Mouse (Mus musculus): ENCODE measurements around the gene Osgin1. TPM values are rescaled to one million over a fixed set of nuclear protein-coding genes. Genes with fewer than 3 reads are reported as not detected.

The Osgin1 gene
- polyA plus RNA-seq, 1 experiment from 2014 or later = 0.45 TPM

DNA sequence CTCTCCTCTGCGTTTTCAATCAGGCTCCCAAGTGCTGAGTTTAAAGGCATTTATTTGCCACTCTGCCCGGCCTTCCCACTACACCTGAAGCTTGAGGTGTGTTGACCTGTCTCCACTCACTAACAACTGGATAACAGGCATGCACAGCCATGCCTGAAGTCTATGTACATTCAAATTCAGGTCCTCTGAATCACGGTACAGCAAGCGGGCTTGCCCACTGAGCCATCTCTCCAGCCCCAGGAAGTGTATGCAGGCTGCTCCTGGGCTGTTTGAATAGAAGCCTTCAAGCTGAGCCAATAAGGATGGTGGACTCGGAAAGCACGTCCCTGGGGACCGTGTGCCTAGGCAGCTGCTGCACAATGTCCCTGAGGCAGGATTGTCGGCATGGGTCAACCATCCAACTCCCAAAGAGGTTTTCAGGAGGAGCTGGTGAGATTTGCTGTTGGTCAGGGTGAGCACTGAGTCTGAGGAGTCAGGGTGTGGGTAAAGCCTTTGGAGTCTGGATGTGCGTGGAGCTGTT is 12.3 kb upstream of the Osgin1 start:
- no peak overlapping the region for H3K4me3 ChIP-seq (ENCODE audit: low read depth, low read length)
- H3K9me3 ChIP-seq (replicated peaks; ENCODE audit: control insufficient read depth, low read length, poor library complexity, severe bottlenecking) = no peaks in the 10 kb centered on the region
- H3K9ac ChIP-seq (ENCODE audit: low read depth, low read length) = no peak overlapping the region
- H3K27ac ChIP-seq (ENCODE audit: low read length) = no peak overlapping the region
- no peaks in the 10 kb centered on the region for H3K36me3 ChIP-seq (ENCODE audit: control insufficient read depth, insufficient read depth, low read length)
- no peak for ATAC-seq
- no peaks in the 10 kb centered on the region for H3K27me3 ChIP-seq (ENCODE audit: control insufficient read depth, insufficient read depth, low read depth, low read length)
- 51% methylated on average over 9 of the region's 9 CpGs for WGBS
- no peaks in the 10 kb centered on the region for H3K4me1 ChIP-seq (ENCODE audit: control insufficient read depth, insufficient read depth, low read length)
- H3K4me2 ChIP-seq (ENCODE audit: low read length) = no peak overlapping the region

DNA sequence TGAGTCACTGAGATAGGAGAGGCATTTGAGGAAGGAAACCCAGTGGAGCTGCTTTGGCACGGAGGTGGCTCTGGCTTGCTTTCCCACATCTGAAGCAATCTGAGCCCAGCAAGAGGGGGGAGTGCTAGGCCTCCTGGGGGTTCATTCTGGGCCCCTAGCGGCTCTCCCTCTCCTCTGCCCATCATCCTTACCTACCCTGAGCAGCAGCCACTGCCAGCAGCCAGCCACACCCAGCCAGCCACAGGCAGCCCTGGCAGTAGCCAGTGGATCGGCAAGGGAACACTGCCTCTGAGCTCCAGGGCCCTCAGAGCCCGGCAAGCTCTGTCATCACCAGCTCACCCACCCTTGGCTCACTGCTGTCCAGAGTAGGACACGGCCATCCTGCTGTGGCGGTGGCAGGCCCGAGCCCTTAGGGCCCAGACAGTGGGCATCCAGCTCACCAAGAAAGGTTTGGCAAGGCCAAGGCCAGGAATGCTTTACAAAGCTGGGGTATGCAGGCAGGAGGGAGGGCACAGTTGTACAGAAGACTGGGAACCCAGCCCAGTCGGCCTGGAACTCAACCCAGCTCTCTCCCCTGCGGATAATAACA is 11.7 kb upstream of the Osgin1 start:
- no peak overlapping the region for H3K4me3 ChIP-seq (ENCODE audit: low read depth, low read length)
- H3K4me2 ChIP-seq (ENCODE audit: low read length) = no peak overlapping the region
- H3K9me3 ChIP-seq (replicated peaks; ENCODE audit: control insufficient read depth, low read length, poor library complexity, severe bottlenecking) = no peaks in the 10 kb centered on the region
- H3K27ac ChIP-seq (ENCODE audit: low read length) = no peak overlapping the region
- no peaks in the 10 kb centered on the region for H3K4me1 ChIP-seq (ENCODE audit: control insufficient read depth, insufficient read depth, low read length)
- no peaks in the 10 kb centered on the region for H3K36me3 ChIP-seq (ENCODE audit: control insufficient read depth, insufficient read depth, low read length)
- ATAC-seq = no peak
- H3K9ac ChIP-seq (ENCODE audit: low read depth, low read length) = no peak overlapping the region
- H3K27me3 ChIP-seq (ENCODE audit: control insufficient read depth, insufficient read depth, low read depth, low read length) = no peaks in the 10 kb centered on the region
- 59% methylated on average over 9 of the region's 9 CpGs for WGBS

DNA sequence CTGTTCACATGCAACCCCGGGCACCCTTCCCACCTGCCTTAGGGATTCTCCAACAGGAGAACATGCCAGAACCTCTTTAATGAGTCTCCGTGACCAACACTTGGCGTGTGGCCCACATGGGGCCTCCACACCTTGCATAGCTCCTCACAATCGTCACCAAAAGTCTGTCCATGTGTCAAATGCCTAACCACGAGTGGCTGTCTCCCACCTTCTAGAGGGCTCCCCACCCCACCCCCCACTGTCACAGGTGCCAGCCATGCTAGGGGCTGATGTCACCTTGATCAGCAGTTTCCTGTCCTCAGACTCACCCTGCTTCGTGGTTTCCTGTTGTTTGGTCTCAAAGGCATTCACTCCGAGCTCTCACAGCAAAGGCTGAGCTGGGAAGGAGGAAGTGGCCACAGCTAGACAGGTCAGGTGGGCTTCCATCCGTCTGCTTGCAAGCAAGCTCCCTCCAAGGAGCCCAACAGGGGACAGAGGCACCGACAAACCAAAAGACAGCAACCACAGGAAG is 10.2 kb upstream of the Osgin1 start:
- Histone ChIP-seq H3K27ac (ENCODE audit: low read length) (no peak overlapping the region), H3K4me1 (ENCODE audit: control insufficient read depth, insufficient read depth, low read length) (no peaks in the 10 kb centered on the region), H3K36me3 (ENCODE audit: control insufficient read depth, insufficient read depth, low read length) (no peaks in the 10 kb centered on the region), H3K27me3 (ENCODE audit: control insufficient read depth, insufficient read depth, low read depth, low read length) (no peaks in the 10 kb centered on the region), H3K4me3 (ENCODE audit: low read depth, low read length) (no peak overlapping the region), H3K4me2 (ENCODE audit: low read length) (no peak overlapping the region), H3K9ac (ENCODE audit: low read depth, low read length) (no peak overlapping the region), H3K9me3 (replicated peaks; ENCODE audit: control insufficient read depth, low read length, poor library complexity, severe bottlenecking) (no peaks in the 10 kb centered on the region)
- no peak for ATAC-seq
- 74% methylated on average over 9 of the region's 9 CpGs for WGBS

DNA sequence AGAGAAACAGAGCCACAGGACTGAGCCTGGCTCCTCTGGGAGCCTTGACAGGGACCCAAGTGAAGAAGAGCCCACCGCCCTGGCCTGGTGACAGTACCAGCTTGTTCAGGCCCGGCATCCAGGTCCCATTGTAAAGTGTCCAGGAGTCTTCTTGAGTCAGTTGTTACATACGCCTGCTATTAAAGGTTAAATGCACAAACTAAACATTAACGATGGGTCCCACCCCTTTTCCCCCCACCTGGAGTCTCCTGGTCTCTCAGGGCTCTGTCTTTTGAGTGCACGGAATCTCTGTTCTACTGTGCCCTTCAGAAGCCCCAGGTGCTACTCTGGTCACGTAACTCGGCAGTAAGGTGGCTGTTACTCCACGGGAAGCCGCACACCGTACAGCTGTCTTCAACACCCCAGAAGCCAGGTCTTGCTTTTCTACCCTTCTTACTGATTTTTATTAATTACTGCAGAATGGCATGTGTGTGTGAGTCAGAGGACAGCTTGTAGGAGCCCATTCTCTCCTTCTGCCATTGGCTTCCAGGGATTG is 9.7 kb upstream of the Osgin1 start:
- WGBS = 90% methylated on average over 10 of the region's 10 CpGs
- ATAC-seq = no peak
- H3K4me1 ChIP-seq (ENCODE audit: control insufficient read depth, insufficient read depth, low read length) = no peaks in the 10 kb centered on the region
- no peaks in the 10 kb centered on the region for H3K9me3 ChIP-seq (replicated peaks; ENCODE audit: control insufficient read depth, low read length, poor library complexity, severe bottlenecking)
- H3K9ac ChIP-seq (ENCODE audit: low read depth, low read length) = no peak overlapping the region
- no peaks in the 10 kb centered on the region for H3K27me3 ChIP-seq (ENCODE audit: control insufficient read depth, insufficient read depth, low read depth, low read length)
- no peak overlapping the region for H3K27ac ChIP-seq (ENCODE audit: low read length)
- no peak overlapping the region for H3K4me2 ChIP-seq (ENCODE audit: low read length)
- no peak overlapping the region for H3K4me3 ChIP-seq (ENCODE audit: low read depth, low read length)
- no peaks in the 10 kb centered on the region for H3K36me3 ChIP-seq (ENCODE audit: control insufficient read depth, insufficient read depth, low read length)

DNA sequence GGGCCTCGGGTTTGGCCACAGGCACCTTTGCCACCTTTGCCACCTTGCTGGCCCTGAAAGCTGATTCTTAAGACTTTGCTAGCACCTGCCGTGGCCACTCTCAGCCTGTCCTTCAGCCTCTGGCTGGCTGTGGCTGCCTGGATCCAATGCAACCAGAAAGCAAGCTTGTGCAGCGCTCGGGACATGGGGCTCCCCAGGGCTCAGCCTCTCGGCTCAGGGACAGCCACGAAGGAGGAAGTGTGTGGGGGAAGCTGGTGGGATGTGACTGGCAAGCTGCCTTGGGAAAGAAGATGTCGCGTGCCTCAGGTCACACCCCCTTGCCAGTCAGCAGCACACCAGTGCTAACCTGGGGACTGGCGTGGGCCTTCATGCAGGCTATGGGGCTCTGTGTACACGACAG is 9.2 kb upstream of the Osgin1 start:
- no peak overlapping the region for H3K4me3 ChIP-seq (ENCODE audit: low read depth, low read length)
- WGBS = 86% methylated on average over 10 of the region's 10 CpGs

DNA sequence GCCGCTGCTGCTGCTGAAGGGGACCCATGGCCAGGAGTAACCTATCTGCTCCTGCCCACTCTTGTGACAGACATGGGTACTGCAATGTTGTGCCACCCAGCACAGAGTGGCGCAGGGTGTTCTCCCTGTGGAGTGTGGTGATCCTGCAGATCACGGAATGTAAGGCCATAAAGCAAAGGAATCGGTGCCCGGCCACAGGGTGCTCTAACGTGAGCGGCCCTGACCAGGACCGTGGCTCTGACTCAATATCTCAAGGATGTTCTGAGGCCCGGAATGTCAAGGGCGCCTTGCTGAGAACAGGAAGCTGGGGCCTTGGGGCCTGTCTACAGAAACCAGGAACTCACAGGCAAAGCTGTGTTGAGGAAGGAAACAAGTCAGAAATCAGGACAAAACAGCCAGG is 8.4 kb upstream of the Osgin1 start:
- no peak overlapping the region for H3K9ac ChIP-seq (ENCODE audit: low read depth, low read length)
- H3K4me1 ChIP-seq (ENCODE audit: control insufficient read depth, insufficient read depth, low read length) = no peaks in the 10 kb centered on the region
- no peaks in the 10 kb centered on the region for H3K27me3 ChIP-seq (ENCODE audit: control insufficient read depth, insufficient read depth, low read depth, low read length)
- H3K9me3 ChIP-seq (replicated peaks; ENCODE audit: control insufficient read depth, low read length, poor library complexity, severe bottlenecking) = no peaks in the 10 kb centered on the region
- 89% methylated on average over 10 of the region's 10 CpGs for WGBS
- H3K27ac ChIP-seq (ENCODE audit: low read length) = no peak overlapping the region
- ATAC-seq = no peak
- no peaks in the 10 kb centered on the region for H3K36me3 ChIP-seq (ENCODE audit: control insufficient read depth, insufficient read depth, low read length)
- H3K4me3 ChIP-seq (ENCODE audit: low read depth, low read length) = no peak overlapping the region
- H3K4me2 ChIP-seq (ENCODE audit: low read length) = no peak overlapping the region

More for the DNA sequence above, 9.2 kb upstream of the Osgin1 start:
- Histone ChIP-seq H3K9ac (ENCODE audit: low read depth, low read length) (no peak overlapping the region), H3K4me1 (ENCODE audit: control insufficient read depth, insufficient read depth, low read length) (no peaks in the 10 kb centered on the region), H3K9me3 (replicated peaks; ENCODE audit: control insufficient read depth, low read length, poor library complexity, severe bottlenecking) (no peaks in the 10 kb centered on the region), H3K27me3 (ENCODE audit: control insufficient read depth, insufficient read depth, low read depth, low read length) (no peaks in the 10 kb centered on the region), H3K27ac (ENCODE audit: low read length) (no peak overlapping the region), H3K4me2 (ENCODE audit: low read length) (no peak overlapping the region), H3K36me3 (ENCODE audit: control insufficient read depth, insufficient read depth, low read length) (no peaks in the 10 kb centered on the region)
- no peak for ATAC-seq

DNA sequence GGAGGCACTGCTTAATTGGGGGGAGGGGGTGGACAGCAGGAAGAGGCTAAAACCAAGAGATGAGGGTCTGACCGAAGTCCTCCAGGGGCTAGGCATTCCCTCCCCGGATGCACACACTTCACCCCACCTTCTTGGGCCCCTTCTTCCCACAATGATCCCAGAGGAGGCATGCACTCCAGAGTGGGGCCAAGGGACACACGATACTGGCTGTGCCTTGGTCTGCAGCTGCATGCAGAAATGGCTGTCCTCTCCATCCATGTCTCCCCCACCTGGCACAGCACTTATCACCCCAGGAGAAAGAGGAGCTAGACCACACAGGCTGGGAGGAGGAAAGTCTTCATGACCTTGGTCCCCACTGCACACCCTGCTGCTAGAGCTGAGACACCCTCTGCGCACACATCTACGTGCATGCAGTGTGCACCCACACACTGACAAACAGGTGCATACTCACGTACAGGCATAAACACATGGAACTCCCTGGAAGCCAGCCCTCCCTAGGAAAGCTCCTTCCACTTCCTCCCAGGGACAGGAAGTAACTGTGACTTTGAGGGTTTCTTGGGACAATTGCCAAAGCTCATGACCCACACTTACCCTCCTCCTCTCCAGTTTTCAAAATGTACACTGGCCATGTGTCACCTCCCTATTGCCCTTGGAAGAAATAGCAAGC is 7.7 kb upstream of the Osgin1 start:
- Histone ChIP-seq H3K27me3 (ENCODE audit: control insufficient read depth, insufficient read depth, low read depth, low read length) (no peaks in the 10 kb centered on the region), H3K9ac (ENCODE audit: low read depth, low read length) (no peak overlapping the region), H3K4me2 (ENCODE audit: low read length) (no peak overlapping the region), H3K36me3 (ENCODE audit: control insufficient read depth, insufficient read depth, low read length) (no peaks in the 10 kb centered on the region), H3K4me1 (ENCODE audit: control insufficient read depth, insufficient read depth, low read length) (no peaks in the 10 kb centered on the region), H3K4me3 (ENCODE audit: low read depth, low read length) (no peak overlapping the region), H3K27ac (ENCODE audit: low read length) (peak overlapping the region; percentile 18; the same call in 1 of the 2 replicates), H3K9me3 (replicated peaks; ENCODE audit: control insufficient read depth, low read length, poor library complexity, severe bottlenecking) (no peaks in the 10 kb centered on the region)
- whole genome bisulfite sequencing = 81% methylated on average over 6 of the region's 6 CpGs
- no peak for ATAC-seq

DNA sequence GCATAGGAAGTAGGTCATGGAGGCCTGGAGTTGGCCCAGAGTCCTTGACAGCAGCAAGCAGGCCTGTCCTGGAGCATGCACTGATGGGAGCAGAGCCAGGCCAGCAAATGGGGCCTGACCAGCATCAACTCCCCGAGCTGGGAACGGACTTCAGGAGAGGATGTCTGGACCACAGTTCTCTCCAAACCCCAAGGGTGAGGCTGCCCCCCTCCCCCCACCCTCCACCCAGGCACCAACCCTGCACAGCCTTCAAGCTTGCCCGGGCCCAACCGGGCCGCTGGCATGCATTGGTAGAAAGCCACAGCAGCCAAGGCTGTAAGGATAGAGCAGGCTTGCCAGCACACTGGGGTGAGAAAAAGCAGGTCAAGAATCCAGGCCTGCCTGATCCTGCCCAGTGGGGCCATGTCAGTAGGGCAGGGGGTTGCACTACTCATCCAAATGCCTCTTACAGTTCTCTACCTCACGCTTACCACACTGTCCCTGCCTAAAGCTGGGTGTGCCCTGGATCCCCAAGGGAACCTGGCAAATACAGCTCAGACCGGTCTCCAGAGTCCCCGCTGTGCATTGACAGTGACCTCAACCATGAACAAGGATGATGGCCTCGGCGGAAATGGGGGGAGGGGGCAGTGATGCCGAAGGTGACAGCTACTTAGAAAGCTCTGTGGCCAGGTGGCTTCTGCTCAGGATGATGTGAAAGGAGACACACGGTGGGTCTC is 6.1 kb upstream of the Osgin1 start:
- Histone ChIP-seq H3K4me3 (ENCODE audit: low read depth, low read length) (no peak overlapping the region), H3K9ac (ENCODE audit: low read depth, low read length) (no peak overlapping the region), H3K4me1 (ENCODE audit: control insufficient read depth, insufficient read depth, low read length) (no peaks in the 10 kb centered on the region), H3K27ac (ENCODE audit: low read length) (no peak overlapping the region), H3K27me3 (ENCODE audit: control insufficient read depth, insufficient read depth, low read depth, low read length) (no peaks in the 10 kb centered on the region), H3K36me3 (ENCODE audit: control insufficient read depth, insufficient read depth, low read length) (no peaks in the 10 kb centered on the region), H3K4me2 (ENCODE audit: low read length) (no peak overlapping the region), H3K9me3 (replicated peaks; ENCODE audit: control insufficient read depth, low read length, poor library complexity, severe bottlenecking) (no peaks in the 10 kb centered on the region)
- 79% methylated on average over 12 of the region's 12 CpGs for WGBS
- ATAC-seq = no peak

DNA sequence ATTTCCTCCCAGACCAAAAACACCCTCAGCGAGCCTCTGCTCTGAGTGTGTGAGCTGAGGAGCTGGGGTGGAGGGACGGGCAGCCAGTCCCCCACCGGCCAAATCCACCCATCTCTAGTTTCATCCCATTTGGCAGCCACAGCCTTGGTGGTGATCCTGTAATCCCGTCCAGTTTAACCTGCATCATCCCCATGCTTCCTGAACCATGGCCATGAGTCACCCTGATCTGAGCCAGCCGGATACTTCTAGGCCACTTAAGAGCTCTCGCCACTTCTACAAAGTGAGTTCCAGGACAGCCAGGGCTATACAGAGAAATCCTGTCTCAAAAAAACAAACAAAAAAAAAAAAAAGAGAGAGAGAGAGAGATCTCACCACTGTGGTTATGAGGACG is 5.6 kb upstream of the Osgin1 start:
- Histone ChIP-seq H3K36me3 (ENCODE audit: control insufficient read depth, insufficient read depth, low read length) (no peaks in the 10 kb centered on the region), H3K27ac (ENCODE audit: low read length) (no peak overlapping the region)
- 77% methylated on average over 7 of the region's 7 CpGs for WGBS

More for the DNA sequence above, 5.6 kb upstream of the Osgin1 start:
- H3K9ac ChIP-seq (ENCODE audit: low read depth, low read length) = no peak overlapping the region
- no peaks in the 10 kb centered on the region for H3K27me3 ChIP-seq (ENCODE audit: control insufficient read depth, insufficient read depth, low read depth, low read length)
- H3K4me2 ChIP-seq (ENCODE audit: low read length) = no peak overlapping the region
- ATAC-seq = no peak
- H3K9me3 ChIP-seq (replicated peaks; ENCODE audit: control insufficient read depth, low read length, poor library complexity, severe bottlenecking) = no peaks in the 10 kb centered on the region
- no peak overlapping the region for H3K4me3 ChIP-seq (ENCODE audit: low read depth, low read length)
- no peaks in the 10 kb centered on the region for H3K4me1 ChIP-seq (ENCODE audit: control insufficient read depth, insufficient read depth, low read length)

Data from midbrain, embryonic 16.5 days (tissue).